Mouse (Mus musculus): ENCODE measurements around the gene Auts2.
A peak's percentile ranks its signal among the peaks of the same experiment; 100 is the strongest.

Auts2 gene

DNA sequence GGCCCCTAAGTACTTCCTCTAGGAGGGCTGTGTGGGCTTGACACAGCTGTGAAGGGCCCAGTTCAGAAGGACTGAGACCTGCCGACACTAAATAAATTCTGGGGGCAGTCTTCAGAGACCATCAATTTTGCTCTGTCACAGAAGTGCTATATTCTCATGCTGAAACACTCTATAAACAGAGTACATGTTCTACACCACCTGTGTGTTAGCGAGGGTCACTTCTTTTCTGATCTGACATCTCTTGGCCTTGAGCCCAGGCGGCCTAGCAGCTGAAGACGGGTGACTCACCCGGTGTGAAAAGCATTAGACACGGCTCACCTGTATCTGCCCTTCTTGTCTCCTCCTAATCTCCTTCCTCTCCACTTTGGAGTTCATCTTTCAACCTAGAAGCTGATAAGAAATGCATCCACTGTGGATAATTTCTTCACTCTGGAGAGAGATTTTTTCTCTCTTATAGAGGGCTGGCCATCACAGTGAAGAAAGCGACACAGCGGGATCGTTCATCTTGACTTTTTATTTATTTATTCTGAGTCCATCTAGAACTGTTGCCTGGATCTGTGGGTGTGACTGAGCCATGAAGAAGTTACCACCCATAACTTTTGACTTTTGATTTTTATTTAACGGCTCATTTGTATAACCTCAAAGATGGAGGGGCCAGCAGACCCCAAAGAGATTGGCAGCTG, 469.3 kb downstream of the Auts2 start:
- DNase-seq, result peak; percentile 40

DNA sequence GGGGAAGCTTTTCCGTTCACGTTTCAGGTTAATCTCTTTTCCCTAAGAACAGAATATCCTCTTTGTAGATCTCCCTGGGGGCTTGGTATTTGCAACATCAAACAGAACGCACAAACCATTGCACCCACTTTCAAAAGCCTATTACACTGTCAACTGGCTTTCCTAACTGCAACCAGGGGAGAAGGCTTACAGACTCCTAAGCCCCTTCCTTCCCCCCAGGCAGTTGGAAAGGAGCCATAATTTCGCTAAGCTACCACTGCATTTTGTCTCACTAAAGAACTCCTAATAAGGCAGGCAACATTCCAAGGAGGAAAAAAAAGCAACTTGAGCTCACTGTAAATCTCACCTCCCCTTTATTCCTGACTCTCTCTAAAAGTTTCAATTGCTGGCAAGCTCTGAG, 470.8 kb downstream of the Auts2 start:
- DNase-seq, result no peak

GRCm38 (mm10) chr5:132067750-132068739, 475.1 kb downstream of the Auts2 start:
- DNase-seq, result no peak

DNA sequence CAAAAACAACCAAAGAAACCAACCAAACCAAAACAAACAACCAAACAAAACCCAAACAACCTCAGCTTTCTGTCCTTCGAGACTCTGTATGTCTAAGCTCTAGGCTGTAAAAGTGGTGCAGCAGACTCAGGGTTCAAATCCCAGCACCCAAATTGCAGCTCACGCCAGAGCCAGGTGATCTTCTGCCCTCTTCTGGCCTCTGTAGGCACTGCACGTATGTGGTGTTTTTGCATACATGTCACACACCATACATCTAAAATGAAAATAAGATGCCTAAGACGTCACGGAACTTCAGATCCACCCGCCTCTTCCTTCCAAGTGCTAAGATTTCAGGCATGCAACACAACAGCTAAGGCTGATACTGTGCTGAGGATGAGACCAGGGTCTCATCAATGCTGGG, 483.0 kb downstream of the Auts2 start:
- no peak for DNase-seq

DNA sequence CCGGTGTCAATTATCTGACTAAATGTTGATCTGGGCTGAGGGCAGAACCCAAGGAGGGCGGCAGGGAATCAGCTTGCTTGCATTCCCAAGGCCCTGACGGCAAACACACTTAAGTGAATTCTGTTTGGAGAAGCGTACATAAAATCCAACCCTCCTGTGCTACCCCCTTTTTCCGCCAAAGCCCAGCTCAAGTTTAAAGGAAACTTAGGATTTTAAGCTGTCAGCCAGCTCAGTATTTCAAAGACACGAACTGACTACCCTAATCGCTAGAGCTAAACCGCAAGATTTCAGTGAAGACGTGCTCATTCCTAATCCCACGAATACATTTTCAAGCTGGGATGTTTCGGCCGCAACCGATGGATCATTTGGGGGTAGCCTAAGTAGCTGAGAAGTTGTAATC, 490.5 kb downstream of the Auts2 start:
- DNase-seq, result no peak

- no peak for DNase-seq
Observed at GRCm38 (mm10) chr5:132039584-132039983, 503.6 kb downstream of the Auts2 start.

DNA sequence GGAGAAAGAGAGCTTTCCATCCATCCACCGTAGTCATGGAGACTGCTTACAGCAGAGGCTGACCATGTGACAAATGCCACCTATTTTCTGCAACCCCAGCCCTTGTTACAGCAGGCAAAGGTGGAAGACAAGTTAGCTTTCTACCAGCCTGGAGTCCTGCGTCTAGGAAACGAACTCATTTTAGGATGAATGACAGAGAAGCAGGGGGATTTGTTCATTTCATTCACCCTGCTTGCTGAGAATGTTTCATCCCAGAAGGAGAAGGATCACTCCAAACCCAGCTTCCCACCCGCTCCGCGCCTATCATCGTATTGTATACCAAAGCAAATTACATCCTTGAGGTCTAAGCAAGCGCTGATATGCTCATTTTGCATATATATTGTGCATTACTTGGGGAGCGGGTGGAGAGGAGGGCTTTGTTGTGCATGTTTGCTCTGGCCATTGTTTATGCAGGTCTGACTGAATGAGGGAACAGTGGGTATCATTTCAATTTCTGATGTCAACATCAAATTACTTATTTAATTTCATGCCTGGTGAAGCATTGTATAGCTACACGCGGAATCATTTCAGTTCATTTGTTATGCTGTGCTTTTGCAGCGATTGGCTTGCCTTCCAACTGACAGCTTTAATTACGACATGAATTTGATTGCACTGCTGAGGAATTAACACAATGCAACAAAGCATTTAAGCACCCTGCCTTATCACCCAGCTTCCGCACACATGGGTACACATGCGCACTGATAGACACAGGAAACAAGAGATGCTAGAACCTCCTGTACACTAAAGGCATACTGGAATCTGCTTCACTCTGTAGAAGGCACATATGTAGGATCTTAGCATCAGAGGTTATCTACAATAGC, 509.4 kb downstream of the Auts2 start:
- no peak for DNase-seq

DNA sequence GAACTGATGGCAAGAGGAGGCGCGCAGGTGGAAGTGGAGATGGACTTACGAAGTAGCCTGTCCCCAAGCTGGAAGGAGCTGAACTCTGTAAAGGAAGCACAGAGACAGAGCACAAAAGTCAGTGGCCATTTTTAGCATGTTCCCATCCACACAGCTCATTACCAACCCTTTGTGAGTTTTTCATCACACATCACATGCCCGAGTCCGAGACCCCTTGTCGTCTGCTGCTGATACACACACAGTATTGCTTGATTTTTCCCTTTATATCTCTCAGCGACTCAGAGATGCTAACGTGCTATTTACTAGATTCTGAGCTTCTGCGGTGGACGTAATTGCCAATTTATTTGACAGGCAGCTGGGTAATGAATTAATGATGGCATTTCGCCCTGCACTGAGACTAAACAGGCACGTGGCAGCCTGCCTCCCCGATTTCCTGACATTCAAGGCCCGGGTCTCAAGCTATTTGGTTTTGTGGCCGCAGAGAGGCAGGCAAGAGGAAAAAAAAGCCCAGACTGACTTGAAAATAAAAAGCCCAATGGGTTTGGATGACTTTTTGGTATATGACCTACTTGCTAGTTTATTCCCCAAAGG, 512.1 kb downstream of the Auts2 start:
- DNase-seq, result no peak

DNA sequence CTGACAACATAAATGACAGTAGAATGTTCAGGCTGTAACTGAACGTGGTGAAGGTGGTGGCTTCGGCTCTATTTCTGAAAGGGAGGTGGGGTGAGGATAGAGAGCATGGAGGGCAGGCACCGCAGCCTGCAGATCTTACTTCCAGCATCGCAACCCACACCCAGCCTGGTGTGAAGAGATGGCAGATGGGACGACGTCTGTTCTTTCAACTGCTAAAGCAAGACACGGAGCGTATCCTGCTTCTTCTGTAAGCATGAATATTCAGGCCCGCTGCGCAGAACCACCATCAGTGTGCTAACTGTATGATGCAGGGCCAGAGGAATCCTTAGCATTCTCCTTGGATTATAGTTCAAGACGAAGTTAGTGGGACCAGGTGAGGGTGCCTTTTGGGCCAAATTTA, 513.5 kb downstream of the Auts2 start:
- no peak for DNase-seq

GRCm38 (mm10) chr5:132029038-132029437, 514.1 kb downstream of the Auts2 start:
- DNase-seq, result no peak

GRCm38 (mm10) chr5:132027859-132028498, 515.2 kb downstream of the Auts2 start:
- DNase-seq, result no peak

DNA sequence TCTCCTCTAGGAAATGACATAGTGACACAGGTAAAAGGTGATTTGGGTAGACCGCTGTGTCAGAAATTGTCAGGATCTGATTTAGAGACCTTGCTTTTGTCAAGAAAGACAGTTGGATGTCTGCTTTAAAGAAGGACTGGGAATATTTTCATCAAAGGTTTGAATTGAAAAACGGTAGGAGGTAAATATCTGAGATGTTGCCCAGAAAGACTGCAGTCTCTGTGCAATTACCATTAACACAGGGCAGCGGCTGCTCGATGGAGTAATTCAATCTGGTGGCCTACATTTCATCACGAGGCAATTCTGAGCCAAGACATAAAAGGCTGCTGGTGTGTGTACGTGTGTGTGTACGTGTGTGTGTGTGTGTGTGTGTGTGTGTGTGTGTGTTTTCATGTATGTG, 529.8 kb downstream of the Auts2 start:
- no peak for DNase-seq

DNA sequence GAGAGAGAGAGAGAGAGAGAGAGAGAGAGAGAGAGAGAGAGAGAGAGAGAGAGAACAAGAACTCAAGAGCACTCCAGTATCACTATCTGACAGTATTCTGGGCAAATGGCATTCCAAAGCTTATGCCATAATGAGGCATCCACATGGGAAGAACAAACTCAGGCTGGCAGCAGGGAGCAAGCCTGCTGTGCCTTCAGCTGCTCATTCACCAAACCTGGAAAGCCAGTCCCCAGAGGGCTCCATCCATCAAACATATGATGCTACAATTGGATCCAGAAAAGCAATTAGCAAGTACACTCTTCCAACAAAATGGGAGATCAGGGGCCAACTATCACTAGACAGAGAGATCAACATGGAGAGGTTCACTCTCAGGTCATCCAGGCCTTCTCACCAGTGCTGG, 531.3 kb downstream of the Auts2 start:
- peak; percentile 62 for DNase-seq

DNA sequence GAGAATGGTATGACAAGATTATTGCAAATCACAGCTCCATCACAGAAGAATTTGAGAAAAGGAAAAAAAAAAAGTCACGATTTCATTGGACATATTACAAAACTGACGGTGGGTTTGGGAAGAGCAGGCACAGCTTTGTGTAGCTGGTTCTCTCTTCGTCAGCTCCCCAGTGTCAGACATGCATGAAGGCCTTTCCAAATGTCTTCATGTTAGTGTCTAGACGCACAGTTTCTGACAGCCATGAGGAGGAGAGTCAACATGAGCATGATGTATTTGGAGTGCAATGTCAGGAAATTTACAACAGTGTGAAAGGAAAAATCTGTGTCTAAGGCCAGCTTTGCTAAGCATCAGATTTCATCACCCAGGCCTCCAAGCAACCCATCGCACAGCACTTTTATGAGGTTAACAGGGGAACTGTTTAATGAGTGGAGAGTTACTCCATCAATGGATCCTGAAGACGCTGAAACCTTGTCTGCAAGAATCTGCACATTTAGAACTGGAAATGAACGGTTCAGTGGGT, 534.4 kb downstream of the Auts2 start:
- no peak for DNase-seq

- DNase-seq, result no peak
Observed at GRCm38 (mm10) chr5:132007907-132008306, 535.2 kb downstream of the Auts2 start.

DNA sequence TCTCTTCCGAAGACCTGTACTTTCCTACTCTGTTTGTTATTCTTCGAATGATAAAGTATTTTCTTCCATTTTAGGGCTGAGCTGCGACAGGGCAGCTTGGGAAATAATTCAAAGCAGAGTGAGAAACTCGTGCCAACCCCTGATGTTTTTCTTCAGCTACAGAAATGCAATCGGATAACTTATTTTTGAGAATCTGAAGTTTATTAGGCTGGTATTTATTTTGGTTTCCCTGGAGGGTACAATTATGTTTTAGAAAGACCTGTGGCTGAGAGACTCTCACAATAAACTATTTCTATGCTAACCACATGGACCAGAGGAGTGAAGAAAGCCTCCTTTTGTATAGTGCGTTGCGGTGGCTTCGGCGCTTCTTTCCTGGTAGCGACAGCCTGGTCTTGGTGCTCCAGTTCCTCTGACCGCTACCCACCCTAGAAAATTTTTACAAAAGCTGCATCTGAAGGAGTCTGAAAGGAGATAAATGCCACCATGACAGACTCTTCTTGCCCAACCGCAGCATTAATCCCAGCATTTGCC, 550.4 kb downstream of the Auts2 start:
- no peak for DNase-seq

DNA sequence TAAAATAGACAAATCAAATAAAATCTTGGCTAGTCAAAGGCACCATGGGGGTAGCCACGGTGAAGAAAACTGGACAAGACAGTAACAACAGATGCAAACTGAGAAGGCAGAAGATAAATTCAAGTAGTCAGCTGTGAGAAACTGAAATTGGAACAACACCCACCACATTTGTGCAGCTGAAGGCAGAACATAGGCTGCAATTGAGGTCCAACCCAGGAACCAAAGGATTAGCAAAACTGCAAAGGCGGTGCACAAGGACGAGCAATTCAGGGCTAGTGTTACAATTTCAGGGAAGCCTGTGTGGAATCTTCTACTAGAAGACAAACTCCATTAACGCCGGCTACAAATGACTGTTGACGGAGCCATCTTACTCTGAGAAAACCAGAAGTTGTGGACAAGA, 550.9 kb downstream of the Auts2 start:
- DNase-seq, result no peak

GRCm38 (mm10) chr5:131990532-131990931, 552.6 kb downstream of the Auts2 start:
- DNase-seq, result no peak

GRCm38 (mm10) chr5:131981451-131981850, 561.7 kb downstream of the Auts2 start:
- DNase-seq, result no peak

DNA sequence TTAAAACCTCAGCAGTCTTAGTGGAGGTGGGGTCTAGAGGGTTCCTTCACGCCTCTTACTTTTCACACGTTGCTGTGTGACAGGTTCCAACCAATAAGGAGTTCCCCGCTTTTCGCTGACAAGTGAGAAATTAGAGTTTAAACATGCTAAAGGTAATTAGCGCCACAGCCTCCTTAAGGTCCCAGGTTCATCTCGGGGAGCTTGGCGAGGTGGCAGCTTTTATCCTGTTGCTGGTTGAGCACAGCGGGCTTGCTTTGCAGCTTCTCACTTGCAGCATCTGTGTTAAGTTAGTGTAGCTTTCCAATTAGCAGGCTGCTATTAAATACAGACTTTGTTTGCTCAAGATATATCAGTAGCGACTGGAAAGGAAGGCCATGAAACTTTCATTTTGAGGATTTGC, 564.2 kb downstream of the Auts2 start:
- DNase-seq, result no peak

- no peak for DNase-seq
Observed at GRCm38 (mm10) chr5:131977497-131977896, 565.6 kb downstream of the Auts2 start.

DNA sequence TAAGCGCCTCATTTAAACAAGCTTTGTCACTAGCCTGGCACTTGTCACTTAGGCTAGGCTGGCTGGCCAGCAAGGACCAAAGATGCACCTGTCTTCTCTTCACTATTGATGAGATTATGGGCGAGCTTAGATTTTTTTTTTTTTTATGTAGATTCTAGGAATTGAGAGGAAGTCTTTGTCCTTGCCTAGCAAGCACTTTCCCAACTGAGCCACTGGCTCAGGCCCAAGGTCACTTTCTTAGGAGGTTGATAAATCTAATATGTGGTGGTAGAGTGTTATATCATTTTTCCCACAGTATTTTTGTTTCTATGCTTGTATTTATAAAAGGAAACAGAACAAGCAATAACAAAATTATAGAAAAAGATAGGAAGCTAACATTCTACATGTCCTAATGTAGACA, 571.2 kb downstream of the Auts2 start:
- no peak for DNase-seq

Data from cerebellum, adult 8-10 months (tissue).